Mouse (Mus musculus) c-Kit-positive CD71-positive TER-119-positive erythroid progenitor cells, embryonic 14.5 days (primary cell): ENCODE results near the gene Kdm4a.
A peak's percentile ranks its signal among the peaks of the same experiment; 100 is the strongest.

ENCODE experiments used
- DNase-seq: peaks from one replicate; pipeline ENCODE4 v3.0.0-alpha.2; 2013; ENCODE audit warnings: low spot score

Kdm4a gene

GRCm38 (mm10) chr4:118154889-118155288 lies 25.0 kb downstream of the Kdm4a start:
- no peak for DNase-seq

GRCm38 (mm10) chr4:118152020-118152785 lies 27.6 kb downstream of the Kdm4a start:
- DNase-seq: no peak

GRCm38 (mm10) chr4:118150804-118151203 lies 29.0 kb downstream of the Kdm4a start:
- DNase-seq: no peak

GRCm38 (mm10) chr4:118149956-118150680 lies 29.7 kb downstream of the Kdm4a start:
- no peak for DNase-seq

GRCm38 (mm10) chr4:118149055-118149576 lies 30.7 kb downstream of the Kdm4a start:
- DNase-seq: no peak

- DNase-seq: no peak
Measured at GRCm38 (mm10) chr4:118148317-118148687, 31.5 kb downstream of the Kdm4a start.

- no peak for DNase-seq
Measured at GRCm38 (mm10) chr4:118147547-118148316, 32.1 kb downstream of the Kdm4a start.

GRCm38 (mm10) chr4:118147090-118147489 lies 32.8 kb downstream of the Kdm4a start:
- DNase-seq: no peak

GRCm38 (mm10) chr4:118144324-118144723 lies 35.5 kb downstream of the Kdm4a start:
- DNase-seq: no peak

GRCm38 (mm10) chr4:118143679-118144078 lies 36.2 kb downstream of the Kdm4a start:
- DNase-seq: no peak

GRCm38 (mm10) chr4:118141511-118141910 lies 38.3 kb downstream of the Kdm4a start:
- DNase-seq: no peak

- DNase-seq: no peak
Measured at GRCm38 (mm10) chr4:118138891-118139290, 41.0 kb downstream of the Kdm4a start.

- DNase-seq: no peak
Measured at GRCm38 (mm10) chr4:118137857-118138256, 42.0 kb downstream of the Kdm4a start.

GRCm38 (mm10) chr4:118137311-118137710 lies 42.5 kb downstream of the Kdm4a start:
- DNase-seq: no peak

GRCm38 (mm10) chr4:118135414-118135813 lies 44.4 kb downstream of the Kdm4a start:
- DNase-seq: no peak

GRCm38 (mm10) chr4:118134485-118135365 lies 45.1 kb downstream of the Kdm4a start, which contains the start of gene St3gal3:
TSS of gene St3gal3 (minus strand) at chr4:118134914.
- peak; percentile 82 for DNase-seq

- DNase-seq: no peak
Measured at GRCm38 (mm10) chr4:118131329-118131728, 48.5 kb downstream of the Kdm4a start.

- DNase-seq: no peak
Measured at GRCm38 (mm10) chr4:118123030-118123704, 56.7 kb downstream of the Kdm4a start.

GRCm38 (mm10) chr4:118122078-118122477 lies 57.8 kb downstream of the Kdm4a start:
- no peak for DNase-seq

GRCm38 (mm10) chr4:118117565-118117964 lies 62.3 kb downstream of the Kdm4a start:
- no peak for DNase-seq

GRCm38 (mm10) chr4:118116098-118116497 lies 63.7 kb downstream of the Kdm4a start:
- DNase-seq: no peak
